ENCODE assay signal across 25 mouse cellular contexts in the genomic region with DNA sequence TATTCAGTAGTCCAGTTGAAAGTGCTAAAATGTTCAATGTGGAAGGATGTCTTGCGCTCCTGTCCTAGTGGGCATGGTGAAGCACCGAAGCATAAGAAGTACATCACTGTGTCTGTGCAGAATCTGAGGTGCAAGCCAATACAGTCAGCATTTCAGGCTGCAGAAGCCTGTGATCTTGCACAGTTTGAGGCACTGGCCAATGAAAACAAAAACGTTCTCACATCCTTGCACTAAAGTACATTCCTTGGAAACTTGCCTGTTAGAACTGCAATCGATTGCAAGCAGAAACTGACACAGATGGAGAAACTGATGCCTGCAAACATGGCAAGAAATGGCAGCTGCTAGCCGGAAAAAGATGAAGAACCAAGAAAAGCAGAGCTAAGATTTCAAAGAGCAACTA.
DNase-seq lines count a peak whose midpoint lies in the region; ATAC-seq and TF ChIP-seq lines count a peak whose summit lies in the region.
"Had no signal": no experiment of that assay in that cellular context is flagged by ENCODE, and none has a peak within 500 bp of the region (broad histone marks: within the 10 kb centered on the region; RNA-seq: fewer than 3 reads in every experiment).

No protein-coding gene starts in this region.

- no peaks in the 10 kb centered on the region for H3K27me3 ChIP-seq in heart, embryonic 10.5 days (ENCODE audit: insufficient read depth, poor library complexity, severe bottlenecking)
- H3K27me3 ChIP-seq in midbrain, embryonic 11.5 days (ENCODE audit: control insufficient read depth, insufficient read depth, low read length), result no peaks in the 10 kb centered on the region
- H3K27me3 ChIP-seq in midbrain, postnatal 0 days (ENCODE audit: insufficient read depth, low read length), result no peaks in the 10 kb centered on the region
- H3K27me3 ChIP-seq: heart, embryonic 12.5 days; hindbrain, embryonic 12.5 days; intestine, embryonic 15.5 days; limb, embryonic 15.5 days; liver, embryonic 15.5 days; midbrain, embryonic 13.5 days; neural tube, embryonic 13.5 days had no signal

- TF ChIP-seq CTCF in midbrain, postnatal 0 days (IDR thresholded peaks at IDR 0.05), result no peak

- no peak overlapping the region for H3K4me3 ChIP-seq in heart, embryonic 10.5 days
- H3K4me3 ChIP-seq in midbrain, embryonic 11.5 days (ENCODE audit: low read depth, low read length), result no peak overlapping the region
- no peak overlapping the region for H3K4me3 ChIP-seq in midbrain, postnatal 0 days (ENCODE audit: low read depth, low read length)
- H3K4me3 ChIP-seq: erythroblast, embryonic 14.5 days; heart, embryonic 12.5 days; hindbrain, embryonic 12.5 days; intestine, embryonic 15.5 days; limb, embryonic 15.5 days; liver, embryonic 15.5 days; midbrain, embryonic 13.5 days; neural tube, embryonic 13.5 days had no signal

- H3K36me3 ChIP-seq in heart, embryonic 10.5 days, result no peaks in the 10 kb centered on the region
- no peaks in the 10 kb centered on the region for H3K36me3 ChIP-seq in midbrain, embryonic 11.5 days (ENCODE audit: control insufficient read depth, insufficient read depth, low read length)
- no peaks in the 10 kb centered on the region for H3K36me3 ChIP-seq in midbrain, postnatal 0 days (ENCODE audit: insufficient read depth, low read length)
- H3K36me3 ChIP-seq: heart, embryonic 12.5 days; hindbrain, embryonic 12.5 days; intestine, embryonic 15.5 days; limb, embryonic 15.5 days; liver, embryonic 15.5 days; midbrain, embryonic 13.5 days; neural tube, embryonic 13.5 days had no signal

- H3K4me2 ChIP-seq in midbrain, embryonic 11.5 days, result no peak overlapping the region
- H3K4me2 ChIP-seq in midbrain, postnatal 0 days (ENCODE audit: low read depth, low read length, poor library complexity, severe bottlenecking), result no peak overlapping the region
- H3K4me2 ChIP-seq: heart, embryonic 12.5 days; hindbrain, embryonic 12.5 days; intestine, embryonic 15.5 days; limb, embryonic 15.5 days; liver, embryonic 15.5 days; midbrain, embryonic 13.5 days; neural tube, embryonic 13.5 days had no signal

- no peak overlapping the region for H3K9ac ChIP-seq in midbrain, embryonic 11.5 days (ENCODE audit: low read length)
- H3K9ac ChIP-seq in midbrain, postnatal 0 days (replicated peaks; ENCODE audit: low read length, poor library complexity, severe bottlenecking), result no peak overlapping the region
- H3K9ac ChIP-seq: heart, embryonic 12.5 days; hindbrain, embryonic 12.5 days; intestine, embryonic 15.5 days; limb, embryonic 15.5 days; liver, embryonic 15.5 days; midbrain, embryonic 13.5 days; neural tube, embryonic 13.5 days had no signal

- DNase-seq in heart, adult 11 months, result peak; percentile 52
- DNase-seq in heart, embryonic 10.5 days (ENCODE audit: low spot score), result no peak
- peak; percentile 45 for DNase-seq in midbrain, embryonic 11.5 days (ENCODE audit: low spot score, missing footprints)
- no peak for DNase-seq in midbrain, postnatal 0 days (ENCODE audit: low spot score)
- DNase-seq in fat pad, adult 2 months (ENCODE audit: extremely low read depth, low read depth, low spot score), result peak; percentile 47
- peak; percentile 19 to 52 for DNase-seq in layer of hippocampus, postnatal 14 days (ENCODE audit: low spot score in 2 of 2)
- DNase-seq in yolk sac, embryonic 10.5 days (ENCODE audit: low spot score), result no peak
- DNase-seq: adrenal gland, adult 2 months; cerebellum, adult 2 months; cerebellum, postnatal 36 days; gastrocnemius, postnatal 36 days; heart, postnatal 14 days; kidney, adult 9 months; kidney, postnatal 4 days; right cerebral cortex, adult 18-20 months; thymus, postnatal 36 days had no signal

- 77% methylated on average over 5 of the region's 5 CpGs for WGBS in heart, embryonic 10.5 days
- 76% methylated on average over 5 of the region's 5 CpGs for WGBS in midbrain, embryonic 11.5 days
- 68% methylated on average over 5 of the region's 5 CpGs for WGBS in midbrain, postnatal 0 days

- ATAC-seq in midbrain, embryonic 11.5 days (ENCODE audit: low FRiP score), result no peak
- ATAC-seq in midbrain, postnatal 0 days (ENCODE audit: low FRiP score), result no peak
- no peak for ATAC-seq in cerebellum, adult (ENCODE audit: insufficient number of reproducible peaks, low FRiP score, low TSS enrichment)
- ATAC-seq: intestine, embryonic 15.5 days; midbrain, embryonic 13.5 days had no signal

- H3K27ac ChIP-seq in heart, embryonic 10.5 days, result no peak overlapping the region
- no peak overlapping the region for H3K27ac ChIP-seq in midbrain, embryonic 11.5 days (ENCODE audit: low read depth, low read length)
- H3K27ac ChIP-seq in midbrain, postnatal 0 days (ENCODE audit: low read depth, low read length), result no peak overlapping the region
- H3K27ac ChIP-seq: hindbrain, embryonic 12.5 days; intestine, embryonic 15.5 days; limb, embryonic 15.5 days; liver, embryonic 15.5 days; midbrain, embryonic 13.5 days; neural tube, embryonic 13.5 days had no signal

- no peaks in the 10 kb centered on the region for H3K4me1 ChIP-seq in heart, embryonic 10.5 days
- no peaks in the 10 kb centered on the region for H3K4me1 ChIP-seq in midbrain, embryonic 11.5 days (ENCODE audit: control insufficient read depth, insufficient read depth, low read length)
- H3K4me1 ChIP-seq in midbrain, postnatal 0 days (ENCODE audit: insufficient read depth, low read length), result no peaks in the 10 kb centered on the region
- H3K4me1 ChIP-seq: heart, embryonic 12.5 days; hindbrain, embryonic 12.5 days; intestine, embryonic 15.5 days; limb, embryonic 15.5 days; liver, embryonic 15.5 days; midbrain, embryonic 13.5 days; neural tube, embryonic 13.5 days had no signal

- H3K9me3 ChIP-seq in heart, embryonic 10.5 days, result no peaks in the 10 kb centered on the region
- H3K9me3 ChIP-seq in midbrain, embryonic 11.5 days (ENCODE audit: control insufficient read depth, low read length), result no peaks in the 10 kb centered on the region
- H3K9me3 ChIP-seq in midbrain, postnatal 0 days (ENCODE audit: low read length), result no peaks in the 10 kb centered on the region
- H3K9me3 ChIP-seq: heart, embryonic 12.5 days; hindbrain, embryonic 12.5 days; intestine, embryonic 15.5 days; limb, embryonic 15.5 days; liver, embryonic 15.5 days; midbrain, embryonic 13.5 days; neural tube, embryonic 13.5 days had no signal

Comparison
In these comparisons a context has a peak if more than half of its experiments do, and no peak if none do; other contexts are left out.
1. DNase-seq: peak in heart, adult 11 months (single experiment), midbrain, embryonic 11.5 days (single experiment), fat pad, adult 2 months (single experiment) and layer of hippocampus, postnatal 14 days (2 of 2); none in heart, embryonic 10.5 days (single experiment), midbrain, postnatal 0 days (single experiment) and yolk sac, embryonic 10.5 days (single experiment).